Mouse (Mus musculus): ENCODE measurements at regions not wholly inside any gene's neighbourhood (a gene's known extent, or its start where the extent isn't known, plus 50 kb on each side); places are given as distances from the start of the nearest gene placed in this dataset.

DNA sequence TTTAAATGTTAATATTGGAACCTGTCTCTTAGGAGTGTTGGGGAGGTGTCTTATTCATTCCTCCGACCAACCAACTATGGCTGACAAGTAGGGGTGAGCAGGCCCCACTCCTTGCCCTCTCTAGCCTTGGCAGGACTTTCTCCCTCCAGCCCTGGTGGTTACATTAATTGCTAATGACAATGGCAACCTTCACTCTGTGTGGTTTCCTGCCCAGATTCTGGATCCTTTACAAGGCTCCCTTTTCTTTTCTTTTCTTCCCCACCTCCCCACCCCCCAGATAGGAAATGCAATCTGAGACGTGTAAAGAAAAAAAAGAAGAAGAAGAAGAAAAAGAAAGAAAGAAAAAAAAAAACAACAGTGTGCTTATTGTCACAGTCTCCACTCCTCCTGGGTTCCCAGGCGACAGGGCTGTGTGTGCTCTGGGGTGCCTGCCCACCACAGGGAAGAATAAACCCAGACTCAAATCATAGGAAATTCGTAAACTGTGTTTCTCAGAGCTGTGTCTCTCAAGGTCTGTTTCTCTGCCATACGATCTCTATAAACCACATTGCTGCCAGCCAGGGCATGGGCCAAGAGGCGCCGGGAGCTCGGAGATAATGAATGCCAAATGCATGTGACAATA is 637.6 kb downstream of the Insc start:
- no peak for DNase-seq (ENCODE audit: low read depth)

DNA sequence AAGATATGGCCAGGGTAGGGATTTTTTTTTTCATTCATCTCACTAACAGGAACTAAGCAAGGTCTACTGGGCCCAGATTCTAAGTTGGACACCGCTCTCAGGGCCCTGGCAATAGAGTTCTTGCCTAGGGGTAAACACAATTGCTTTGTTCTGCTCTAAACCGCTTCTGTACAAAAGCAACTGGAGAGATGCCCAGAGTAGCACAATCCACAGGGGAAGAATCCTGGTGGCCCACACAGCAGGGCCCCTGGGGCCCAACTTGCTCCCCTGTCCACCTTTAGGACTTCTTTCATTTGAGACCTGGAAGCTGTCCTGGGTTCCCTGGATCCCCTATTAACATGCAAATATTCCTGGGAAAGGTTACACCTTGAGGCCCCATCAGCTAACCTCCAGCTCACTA is 639.4 kb downstream of the Insc start:
- no peak for DNase-seq (ENCODE audit: low read depth)

DNA sequence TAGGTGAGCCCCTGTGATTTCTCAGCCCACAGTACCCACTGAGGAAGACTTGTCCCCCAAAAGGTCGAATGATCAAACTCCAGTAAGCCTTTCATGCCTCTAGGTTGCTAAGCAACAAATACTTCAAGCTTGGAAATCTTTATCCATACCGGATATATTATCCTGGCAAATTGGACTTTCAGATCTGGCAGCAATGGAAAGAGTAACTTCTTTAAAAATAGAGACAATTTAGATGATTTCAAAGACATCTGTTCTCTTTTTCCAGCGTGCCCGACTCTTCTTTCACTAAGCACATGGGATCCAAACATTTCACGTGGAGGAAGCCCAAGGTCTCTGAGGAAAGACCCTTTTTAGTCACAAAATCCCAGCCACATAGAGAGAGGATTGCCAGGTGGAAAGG is 645.4 kb downstream of the Insc start:
- no peak for DNase-seq (ENCODE audit: low read depth)

DNA sequence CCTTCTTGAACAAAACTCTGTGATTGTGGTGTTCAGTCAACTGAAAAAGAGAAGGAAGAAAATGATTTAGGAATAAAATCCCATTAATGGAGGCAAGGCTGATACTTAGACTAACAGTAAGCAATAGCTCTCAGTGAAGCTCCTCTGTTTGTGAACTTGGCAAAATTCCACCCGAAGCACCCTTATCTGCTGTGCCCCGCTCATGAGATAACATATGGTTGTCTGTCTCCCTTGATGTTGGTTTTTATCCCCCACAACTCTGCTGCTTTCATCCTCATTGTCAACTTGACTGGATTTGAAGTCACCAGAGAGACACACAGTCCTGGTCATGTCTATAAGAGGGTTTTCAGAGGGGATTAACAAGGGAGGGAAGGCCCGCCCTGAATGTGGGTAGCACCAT is 646.1 kb downstream of the Sox6 start:
- no peak for DNase-seq (ENCODE audit: low read depth)

DNA sequence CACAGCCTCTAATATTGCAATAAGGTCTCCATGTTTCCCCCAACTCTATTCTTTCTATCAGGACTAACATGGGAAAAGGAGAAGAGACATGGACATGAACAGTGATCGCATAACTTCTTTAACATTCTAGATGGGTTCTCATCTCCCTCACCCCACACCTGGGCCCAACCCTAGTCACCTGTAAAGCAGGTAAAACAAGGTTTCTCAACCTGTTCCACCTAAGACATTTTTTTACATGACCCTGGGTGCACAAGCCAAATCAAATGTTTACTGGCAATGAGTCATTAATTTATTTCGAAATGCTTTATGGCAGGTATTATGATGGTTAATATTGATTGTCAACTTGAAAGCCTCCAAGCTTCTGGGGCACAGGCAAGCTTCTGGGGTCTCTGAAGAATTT is 640.4 kb downstream of the Sox6 start:
- DNase-seq (ENCODE audit: low read depth), result no peak

DNA sequence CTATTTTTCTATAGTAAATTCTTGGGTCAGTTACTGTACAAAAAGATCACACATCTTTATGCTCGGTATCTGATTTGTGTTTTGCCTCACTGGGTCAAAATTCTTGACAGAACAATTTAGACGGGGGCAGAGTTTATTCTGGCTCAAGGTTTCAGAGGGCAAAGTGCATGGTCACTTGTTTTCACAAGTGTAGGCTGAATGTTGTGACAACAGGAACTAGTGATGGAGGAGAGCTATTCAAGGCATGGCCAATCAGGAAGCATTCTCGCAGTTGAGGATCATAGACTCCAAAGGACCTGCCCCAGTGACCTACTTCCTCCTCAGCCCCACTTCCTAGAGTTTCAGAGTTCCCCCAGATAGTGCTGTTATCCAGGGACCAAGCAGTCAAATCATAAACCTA is 639.1 kb downstream of the Sox6 start:
- DNase-seq (ENCODE audit: low read depth), result no peak

DNA sequence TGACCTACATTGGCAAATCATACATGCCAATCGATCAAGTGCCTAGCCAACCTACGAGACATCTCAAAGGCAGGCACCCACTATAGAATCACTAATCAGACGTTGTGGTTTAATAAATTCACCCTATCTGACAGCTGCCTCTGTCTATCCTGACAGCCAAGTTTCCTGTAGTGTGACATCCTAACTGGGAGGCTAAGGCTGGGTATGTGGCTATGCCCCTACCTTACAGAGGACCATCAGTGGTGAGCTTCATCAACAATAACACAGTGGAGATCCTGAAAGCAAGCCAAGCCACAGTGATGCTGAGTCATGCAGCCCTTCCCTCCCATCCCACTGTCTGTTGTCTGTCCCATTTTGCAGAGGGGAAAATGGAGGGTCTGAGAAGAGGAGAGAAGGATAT is 630.7 kb downstream of the Sox6 start:
- no peak for DNase-seq (ENCODE audit: low read depth)

DNA sequence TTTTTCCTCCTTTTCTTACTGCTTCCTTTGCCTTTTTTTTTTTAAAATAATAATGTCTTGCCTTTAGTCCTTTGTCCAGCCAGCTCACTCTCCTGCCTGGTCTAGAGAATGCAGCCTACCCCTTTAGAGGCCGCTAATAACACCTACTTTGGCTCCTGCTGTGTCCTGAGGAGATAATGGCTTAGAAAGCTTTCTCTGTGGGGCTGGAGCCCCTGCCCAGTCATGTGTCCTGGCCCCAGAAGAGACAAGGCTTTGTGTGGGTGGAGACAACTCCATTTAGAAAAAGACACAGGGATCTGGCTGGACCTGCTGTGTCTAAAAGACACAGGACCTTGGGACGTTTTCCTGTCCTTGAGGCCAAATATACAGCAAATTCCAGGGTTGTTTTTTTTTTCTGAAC is 629.7 kb downstream of the Sox6 start:
- no peak for DNase-seq (ENCODE audit: low read depth)

DNA sequence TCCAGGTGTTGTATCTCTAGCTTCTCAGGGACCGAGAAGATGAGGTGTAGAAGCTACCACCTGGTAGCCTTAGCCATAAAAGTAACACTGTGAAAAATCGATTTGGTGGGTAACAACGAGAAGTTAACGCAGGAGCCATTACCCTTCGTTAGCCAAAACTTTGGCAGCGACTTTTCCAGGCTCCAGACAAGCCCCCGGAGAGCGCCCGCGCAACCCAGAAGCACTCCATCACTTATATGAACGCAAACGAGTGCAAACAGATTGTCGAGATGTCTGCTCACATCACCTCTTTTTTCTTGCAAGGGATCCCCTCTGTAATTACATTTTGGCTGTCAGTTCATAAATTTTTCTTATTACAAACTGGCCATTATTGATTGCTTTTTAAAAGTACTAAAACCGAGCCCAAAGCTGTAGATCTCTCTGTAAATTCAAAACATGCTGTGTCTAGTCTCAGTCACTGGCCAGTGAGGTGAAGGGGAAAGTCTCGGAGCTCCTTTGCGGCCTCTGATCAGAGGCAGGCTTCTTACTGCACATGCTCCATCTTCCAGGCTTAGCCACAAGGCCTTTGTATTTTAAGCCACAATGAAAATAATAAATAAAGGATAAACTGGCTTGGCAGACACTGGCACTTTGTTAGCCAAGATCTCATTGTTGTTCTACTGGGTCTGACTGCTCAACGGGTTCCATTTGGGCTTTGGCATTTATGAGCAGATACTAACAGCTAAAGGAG is 627.9 kb downstream of the Sox6 start:
- no peak for DNase-seq (ENCODE audit: low read depth)

DNA sequence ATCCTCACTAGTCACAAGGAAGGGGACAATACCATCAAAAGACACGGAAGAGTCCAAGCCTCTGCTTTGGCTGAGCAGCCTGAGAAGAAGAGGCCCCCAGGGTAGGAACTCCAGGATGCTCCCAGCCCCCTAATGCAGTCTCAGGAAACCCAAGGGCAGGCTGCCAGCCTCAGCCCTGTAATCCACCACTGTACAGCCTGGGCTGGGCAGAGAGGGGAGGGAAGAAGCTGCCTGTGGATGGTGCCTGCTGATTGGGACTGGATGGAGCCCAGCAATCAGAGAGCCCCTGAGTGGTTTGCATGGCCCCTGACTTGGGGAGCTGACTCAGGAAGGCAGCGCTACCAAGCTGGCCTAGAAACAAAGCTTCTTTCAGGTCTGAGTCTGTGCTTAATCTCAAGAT is 627.1 kb downstream of the Sox6 start:
- peak; percentile 19 for DNase-seq (ENCODE audit: low read depth)

DNA sequence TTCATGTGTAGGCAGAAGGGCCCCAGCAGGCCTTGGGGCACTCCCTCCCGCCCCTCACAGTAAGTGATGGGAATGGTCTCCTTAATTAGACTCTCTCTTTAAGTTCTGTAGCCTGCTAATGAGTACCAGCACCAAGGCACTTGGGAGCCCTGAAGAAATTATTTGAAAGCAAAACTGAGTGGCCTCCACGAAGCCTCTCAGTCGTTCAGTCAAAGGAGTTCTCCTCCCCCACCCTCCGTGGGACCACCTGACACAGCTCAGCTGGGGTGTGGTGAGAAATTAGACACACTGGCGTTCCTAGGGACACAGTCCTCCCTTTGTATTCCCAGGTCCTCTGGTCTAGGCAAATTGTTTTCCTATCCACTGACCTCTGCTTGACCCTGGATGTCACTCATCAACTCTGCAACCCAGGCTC is 623.4 kb downstream of the Sox6 start:
- no peak for DNase-seq (ENCODE audit: low read depth)

Measured in fibroblast of lung, adult 2 months (primary cell).